Mouse (Mus musculus) cerebral cortex, adult 2 months (tissue): Measurements from ENCODE around the gene Chml.

Source experiments
- WGBS: fragments of 180-500 bp; shearing (Covaris S2); methylation state at CpG from one replicate; pipeline ENCODE4 v1.1.7; 2018; 5-methylcytosine and 5-hydroxymethylcytosine counted together

The Chml gene

DNA sequence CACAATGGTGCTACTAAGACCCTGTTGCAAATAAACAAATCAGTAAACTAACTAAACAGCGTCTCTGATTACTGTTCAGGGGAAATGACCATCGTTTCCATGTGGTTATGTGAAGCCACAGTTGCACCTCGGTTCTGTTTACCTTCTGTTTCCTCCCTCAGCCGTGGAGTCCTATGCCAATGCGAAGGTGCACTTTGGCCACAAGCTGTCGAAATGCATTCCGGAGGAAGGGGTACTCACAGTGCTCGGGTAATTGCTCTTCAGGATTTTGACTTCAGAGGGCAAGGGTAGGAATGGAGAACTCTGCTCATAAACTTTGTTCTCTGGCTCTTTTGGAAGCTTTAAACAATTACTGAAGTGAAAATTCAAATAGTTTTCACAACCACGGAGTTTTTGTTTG, 45.7 kb downstream of the Chml start:
- 83% methylated on average over 9 of the region's 9 CpGs for WGBS

- WGBS: 74% methylated on average over 5 of the region's 5 CpGs
Measured at GRCm38 (mm10) chr1:175643496-175644265, 49.0 kb downstream of the Chml start.

GRCm38 (mm10) chr1:175640435-175641150, 52.1 kb downstream of the Chml start:
- 80% methylated on average over 6 of the region's 6 CpGs for WGBS

- 85% methylated on average over 7 of the region's 7 CpGs for WGBS
Measured at GRCm38 (mm10) chr1:175639072-175639471, 53.6 kb downstream of the Chml start.

DNA sequence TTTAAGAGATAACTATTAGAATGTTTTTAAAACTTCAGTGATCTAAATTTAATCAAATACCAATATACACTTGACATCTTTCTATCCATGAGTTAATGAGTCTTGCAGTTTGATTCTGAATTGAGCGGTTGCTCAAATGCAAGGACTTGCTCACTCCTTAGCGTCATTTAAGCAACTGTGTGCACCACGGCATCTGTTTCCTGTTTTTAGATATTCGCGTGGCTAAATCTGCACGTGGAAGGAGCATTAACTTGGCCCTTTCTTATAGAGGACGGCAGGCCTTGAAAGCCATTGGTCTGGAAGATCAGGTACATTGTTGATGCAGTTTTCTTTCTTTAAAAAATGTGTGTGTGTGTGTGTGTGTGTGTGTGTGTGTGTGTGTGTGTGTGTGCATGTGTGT, 55.0 kb downstream of the Chml start:
- WGBS: 51% methylated on average over 7 of the region's 7 CpGs

GRCm38 (mm10) chr1:175632470-175632869, 60.2 kb downstream of the Chml start:
- 97% methylated on average over 14 of the region's 14 CpGs for WGBS
